In the genomic region with DNA sequence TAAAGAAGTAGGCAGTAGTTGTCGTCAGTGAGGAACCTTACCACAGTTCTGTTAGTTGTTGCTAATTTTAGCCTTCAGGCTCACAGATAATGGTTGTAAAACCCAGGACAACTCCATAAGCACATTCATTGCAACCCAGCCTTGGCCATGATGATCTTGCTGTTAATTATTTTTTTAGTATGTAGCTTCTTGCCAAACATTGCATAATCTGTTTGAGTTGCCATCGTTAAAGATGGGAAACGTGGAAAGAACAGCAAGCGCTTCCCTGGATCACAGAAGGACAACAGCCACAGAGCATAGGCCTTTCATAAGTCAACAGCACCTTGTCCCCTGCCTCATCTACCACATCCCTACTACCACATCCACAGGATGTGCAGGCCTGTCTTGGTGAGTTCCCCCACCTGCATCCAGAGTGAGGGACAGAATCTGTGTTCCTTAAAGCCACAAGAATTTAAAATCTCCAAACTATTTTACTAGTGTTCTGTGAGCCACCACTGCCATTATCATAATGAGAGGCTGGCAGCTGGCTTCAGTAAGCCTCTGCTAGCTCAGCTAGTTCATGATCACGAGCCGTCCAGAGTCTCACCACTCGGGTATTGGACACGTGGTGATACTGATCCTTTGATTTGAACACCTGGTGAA, we compare ENCODE assay signal across 12 mouse cellular contexts.
"Had no signal": no experiment of that assay in that cellular context is flagged by ENCODE, and none has a peak within 500 bp of the region (broad histone marks: within the 10 kb centered on the region; RNA-seq: fewer than 3 reads in every experiment).

No protein-coding gene starts in this region.

- H3K27ac ChIP-seq: kidney, postnatal 0 days; limb, embryonic 12.5 days; liver, embryonic 13.5 days; midbrain, embryonic 15.5 days; neural tube, embryonic 12.5 days; stomach, postnatal 0 days had no signal

- H3K4me2 ChIP-seq: limb, embryonic 12.5 days; liver, embryonic 13.5 days; midbrain, embryonic 15.5 days; neural tube, embryonic 12.5 days had no signal

- H3K4me3 ChIP-seq: limb, embryonic 12.5 days; liver, embryonic 13.5 days; midbrain, embryonic 15.5 days; neural tube, embryonic 12.5 days had no signal

- H3K4me1 ChIP-seq: limb, embryonic 12.5 days; liver, embryonic 13.5 days; midbrain, embryonic 15.5 days had no signal

- H3K9ac ChIP-seq: limb, embryonic 12.5 days; liver, embryonic 13.5 days; midbrain, embryonic 15.5 days; neural tube, embryonic 12.5 days had no signal

- H3K9me3 ChIP-seq: limb, embryonic 12.5 days; liver, embryonic 13.5 days; midbrain, embryonic 15.5 days; neural tube, embryonic 12.5 days had no signal

- DNase-seq: layer of hippocampus, adult 9-11 months; liver, embryonic 13.5 days; lung, adult 2 months; lung, postnatal 36 days had no signal

- H3K36me3 ChIP-seq: limb, embryonic 12.5 days; liver, embryonic 13.5 days; midbrain, embryonic 15.5 days; neural tube, embryonic 12.5 days had no signal

- H3K27me3 ChIP-seq: limb, embryonic 12.5 days; liver, embryonic 13.5 days; midbrain, embryonic 15.5 days; neural tube, embryonic 12.5 days had no signal

- ATAC-seq: inflammation-experienced regulatory T-cells, adult 6 months; intestine, postnatal 0 days; lung, postnatal 0 days; midbrain, embryonic 15.5 days had no signal
